Comparison of ENCODE assay signal across 8 mouse cellular contexts in the genomic region with DNA sequence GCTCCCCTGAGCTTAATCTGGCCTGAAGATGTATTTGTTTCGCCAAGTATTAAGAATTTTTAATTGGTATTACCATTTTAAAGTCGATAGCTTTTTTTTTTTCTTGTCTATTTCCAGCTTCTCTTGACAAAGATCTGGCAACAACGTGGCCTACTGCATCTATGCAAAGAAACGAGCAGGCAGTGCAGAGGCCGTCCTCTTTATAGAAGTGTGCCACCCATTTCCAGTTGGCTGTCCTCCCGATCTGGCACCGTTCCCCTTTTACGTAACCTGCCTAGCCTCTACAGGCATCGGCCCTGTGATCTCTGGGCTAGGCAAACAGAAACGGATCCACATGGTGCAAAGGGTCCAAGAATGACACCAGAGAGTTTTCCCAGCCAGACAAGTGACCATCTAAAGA. TPM values are rescaled to one million over a fixed set of nuclear protein-coding genes. Genes with fewer than 3 reads are reported as not detected.
DNase-seq lines count a peak whose midpoint lies in the region; ATAC-seq lines count a peak whose summit lies in the region.

No protein-coding gene starts in this region.

- intact Hi-C loops in heart, postnatal 10 days (cut with DNase I), result loop anchor here (2.0 to 5.0 kb wide), 3 partner anchors 39 to 321 kb away; no protein-coding TSS in a partner anchor
- intact Hi-C loops in left cerebral cortex, postnatal 25 days (cut with DNase I), result loop anchor here (5.0 kb wide), 3 partner anchors 36 to 311 kb away; partner anchors contain the start of genes Arf6, Gm9887 and Vcpkmt

- peak; percentile 40 for DNase-seq in CD4-positive, CD25-positive, alpha-beta regulatory T cell, adult 2 months (ENCODE audit: low read depth, low spot score)
- DNase-seq in NIH3T3 (ENCODE audit: low read depth), result peak; percentile 82
- peak; percentile 92 to 93 for DNase-seq in cerebellum, postnatal 36 days
- DNase-seq in heart, postnatal 10 days, result peak; percentile 89 to 90
- peak; percentile 29 to 65 for DNase-seq in left cerebral cortex, postnatal 25 days (ENCODE audit: low spot score in 2 of 2)
- DNase-seq in monocyte, adult 2 months (ENCODE audit: low read depth in 1 of 2, low spot score in 2 of 2), result peak; percentile 56 to 63
- peak; percentile 50 for DNase-seq in telencephalon, adult 2 months (ENCODE audit: low read depth, low spot score)

- ATAC-seq in CD4-positive, CD25-positive, alpha-beta regulatory T cell, adult 4 months, result no peak

RNA-seq across cellular contexts. Expression of gene Sos2, which starts 1.9 kb away (rescaled TPM):
- 10 to 100 TPM; 13.7 to 16.9 TPM for polyA plus RNA-seq in CD4-positive, CD25-positive, alpha-beta regulatory T cell, adult 4 months (2017; shearing (Covaris generic))
- 10 to 100 TPM; 33.9 to 34.7 TPM for total RNA-seq in heart, postnatal 10 days (2021)
- total RNA-seq in left cerebral cortex, postnatal 25 days (2021), result 10 to 100 TPM; 30.7 to 34.9 TPM

RNA-seq across cellular contexts. Expression of gene L2hgdh, which starts 41.1 kb away (rescaled TPM):
- polyA plus RNA-seq in CD4-positive, CD25-positive, alpha-beta regulatory T cell, adult 4 months (2017; shearing (Covaris generic)), result 1 to 10 TPM; 3.1 TPM
- 10 to 100 TPM; 25.6 to 31.4 TPM for total RNA-seq in heart, postnatal 10 days (2021)
- 10 to 100 TPM; 19.4 to 19.6 TPM for total RNA-seq in left cerebral cortex, postnatal 25 days (2021)

RNA-seq across cellular contexts. Expression of gene Atp5s, which starts 41.2 kb away (rescaled TPM):
- 10 to 100 TPM; 17.1 to 17.2 TPM for polyA plus RNA-seq in CD4-positive, CD25-positive, alpha-beta regulatory T cell, adult 4 months (2017; shearing (Covaris generic))
- 10 to 100 TPM; 18.7 to 21.3 TPM for total RNA-seq in heart, postnatal 10 days (2021)
- total RNA-seq in left cerebral cortex, postnatal 25 days (2021), result 10 to 100 TPM; 28.0 to 35.9 TPM

Comparison
In these comparisons a context has a peak if more than half of its experiments do, and no peak if none do; other contexts are left out.
1. DNase-seq: peak in every context shown above with its lines; median percentile 92 in cerebellum, postnatal 36 days; 90 in heart, postnatal 10 days; 82 in NIH3T3; 60 in monocyte, adult 2 months; 50 in telencephalon, adult 2 months; 47 in left cerebral cortex, postnatal 25 days; 40 in CD4-positive, CD25-positive, alpha-beta regulatory T cell, adult 2 months.